Mouse (Mus musculus) forebrain, postnatal 0 days (tissue): ENCODE measurements around the gene Art2b. TPM values are rescaled to one million over a fixed set of nuclear protein-coding genes. Genes with fewer than 3 reads are reported as not detected.
A peak's percentile ranks its signal among the peaks of the same experiment; 100 is the strongest.
"Not testable (repeated sequence)": the region's sequence is repeated elsewhere in the genome, so short reads cannot be mapped to it uniquely, and the experiment has no call there.

Source experiments
- ATAC-seq: fragments of 200-750 bp; cut with Nextera tagmentation; 2 replicates; pipeline ENCODE4 v1.8.0; 2017; ENCODE audit warnings: mild to moderate bottlenecking, moderate library complexity
- DNase-seq: peaks from one replicate; pipeline ENCODE4 v3.0.0-alpha.2; 2015
- H3K27ac ChIP-seq: fragments of 300-500 bp; sonication (generic); 2 replicates; pipeline ENCODE4 v1.5.1; 2014; ENCODE audit warnings: low read depth, mild to moderate bottlenecking, antibody characterized with exemption, low read length, moderate library complexity, mixed read lengths
- H3K27me3 ChIP-seq: fragments of 300-500 bp; sonication (generic); 2 replicates; pipeline ENCODE4 v1.6.1; 2014; ENCODE audit warnings: mild to moderate bottlenecking, low read length, mixed read lengths; ENCODE audit not compliant: insufficient read depth
- H3K36me3 ChIP-seq: fragments of 300-500 bp; sonication (generic); 2 replicates; pipeline ENCODE4 v1.6.1; 2014; ENCODE audit warnings: mild to moderate bottlenecking, moderate library complexity; ENCODE audit not compliant: insufficient read depth
- H3K4me1 ChIP-seq: fragments of 300-500 bp; sonication (generic); 2 replicates; pipeline ENCODE4 v1.6.1; 2014; ENCODE audit warnings: antibody characterized with exemption; ENCODE audit not compliant: insufficient read depth
- H3K4me2 ChIP-seq: fragments of 300-500 bp; sonication (generic); 2 replicates; pipeline ENCODE4 v1.6.1; 2014; ENCODE audit warnings: low read depth, mild to moderate bottlenecking, moderate library complexity
- H3K4me3 ChIP-seq: fragments of 300-500 bp; sonication (generic); 2 replicates; pipeline ENCODE4 v1.5.1; 2014; ENCODE audit warnings: low read depth, low read length, mixed read lengths
- H3K9ac ChIP-seq: fragments of 300-500 bp; sonication (generic); 2 replicates; pipeline ENCODE4 v1.6.1; 2014; ENCODE audit warnings: mild to moderate bottlenecking
- H3K9me3 ChIP-seq: fragments of 300-500 bp; sonication (generic); 2 replicates; pipeline ENCODE4 v1.6.1; 2016; ENCODE audit warnings: low read length
- CTCF ChIP-seq: sonication (generic); IDR thresholded peaks from 2 replicates; pipeline ENCODE4 v1.5.1; 2016; ENCODE audit warnings: antibody characterized with exemption, control low read depth, low read depth
- WGBS: fragments of 180-500 bp; shearing (Covaris S2); extraction: QIAGEN DNeasy Blood & Tissue Kit; methylation state at CpG from one replicate; pipeline ENCODE4 v1.1.7; 2014; 5-methylcytosine and 5-hydroxymethylcytosine counted together
- polyA plus RNA-seq: library from polyadenylated mRNA; unstranded; fragments of >200 nt; fragmentation: Nextera tagmentation; extraction: Ambion mirVana; gene quantifications from 2 replicates; pipeline ENCODE4 v1.2.1, GENCODE M21; 2015
- total RNA-seq: library from RNA; depleted of rRNA; stranded (reverse); fragments of >200 nt; gene quantifications from 2 replicates; pipeline ENCODE4 v1.2.3, GENCODE M21; 2014

Art2b gene
- total and polyA plus RNA-seq, 2 experiments from 2014 or later: not detected

- Histone ChIP-seq H3K4me1 (peaks cover 3% of the 10 kb centered on the region; the same call in 1 of the 2 replicates), H3K9me3 (no peaks in the 10 kb centered on the region), H3K9ac (no peak overlapping the region), H3K27me3 (no peaks in the 10 kb centered on the region), H3K27ac (no peak overlapping the region), H3K36me3 (no peaks in the 10 kb centered on the region), H3K4me3 (no peak overlapping the region), H3K4me2 (no peak overlapping the region)
- TF ChIP-seq CTCF: peak; percentile 79
- peak; percentile 82 for DNase-seq
- 26% methylated on average over 4 of the region's 4 CpGs for WGBS
- 0 out of 2 replicates have a peak, but pooled peaks have one; percentile 40 for ATAC-seq
Observed at GRCm38 (mm10) chr7:101620373-101620772, 35.0 kb upstream of the Art2b start.

- WGBS: 85% methylated on average over 7 of the region's 7 CpGs
- DNase-seq (no peak), ATAC-seq (no peak)
- Histone ChIP-seq H3K9me3 (no peaks in the 10 kb centered on the region), H3K27me3 (no peaks in the 10 kb centered on the region), H3K36me3 (no peaks in the 10 kb centered on the region), H3K9ac (no peak overlapping the region), H3K27ac (no peak overlapping the region), H3K4me2 (no peak overlapping the region), H3K4me3 (no peak overlapping the region), H3K4me1 (no peaks in the 10 kb centered on the region; the same call in 1 of the 2 replicates)
- no peak for TF ChIP-seq CTCF
Observed at GRCm38 (mm10) chr7:101618273-101618672, 32.9 kb upstream of the Art2b start.

DNA sequence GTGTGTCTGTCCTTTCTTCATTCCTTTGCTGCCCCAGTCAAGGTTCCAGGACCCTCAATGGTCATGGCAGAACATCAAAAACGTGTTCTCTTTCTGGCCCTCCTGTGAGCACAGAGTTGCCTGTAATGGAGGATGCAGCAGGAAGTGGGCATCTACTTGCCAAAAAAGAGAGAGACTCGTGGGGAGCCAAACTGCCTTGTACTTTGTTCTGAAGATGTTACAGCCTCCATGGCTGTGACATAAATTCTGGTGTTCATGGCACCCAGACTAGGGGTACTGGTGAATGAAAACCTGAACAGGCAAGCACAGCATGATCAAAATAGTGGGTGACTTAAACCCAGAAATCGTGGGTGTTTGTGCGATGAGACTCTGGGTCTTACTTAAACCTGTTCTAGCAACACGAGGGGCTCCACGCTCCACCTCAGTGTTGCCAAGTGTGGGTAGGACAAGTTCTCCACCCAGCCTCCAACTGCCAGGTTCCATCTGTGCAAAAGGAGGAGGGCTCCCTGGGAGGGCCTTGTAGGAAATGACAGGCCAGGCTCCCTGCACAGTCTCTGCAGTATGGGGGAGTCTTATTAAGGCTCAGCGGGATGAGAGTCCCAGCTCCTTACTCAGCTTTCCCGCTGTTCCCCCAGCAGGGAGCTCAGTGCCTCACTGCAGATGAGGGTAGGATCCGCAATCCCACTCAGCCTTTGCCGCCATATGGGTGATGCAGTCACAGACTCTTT lies 32.2 kb upstream of the Art2b start:
- Histone ChIP-seq H3K27ac (no peak overlapping the region), H3K27me3 (no peaks in the 10 kb centered on the region), H3K9ac (no peak overlapping the region), H3K4me1 (no peaks in the 10 kb centered on the region; the same call in 1 of the 2 replicates), H3K4me2 (no peak overlapping the region), H3K9me3 (no peaks in the 10 kb centered on the region), H3K36me3 (no peaks in the 10 kb centered on the region), H3K4me3 (no peak overlapping the region)
- ATAC-seq (peak; percentile 50), DNase-seq (no peak)
- no peak for TF ChIP-seq CTCF
- 61% methylated on average over 10 of the region's 10 CpGs for WGBS

DNA sequence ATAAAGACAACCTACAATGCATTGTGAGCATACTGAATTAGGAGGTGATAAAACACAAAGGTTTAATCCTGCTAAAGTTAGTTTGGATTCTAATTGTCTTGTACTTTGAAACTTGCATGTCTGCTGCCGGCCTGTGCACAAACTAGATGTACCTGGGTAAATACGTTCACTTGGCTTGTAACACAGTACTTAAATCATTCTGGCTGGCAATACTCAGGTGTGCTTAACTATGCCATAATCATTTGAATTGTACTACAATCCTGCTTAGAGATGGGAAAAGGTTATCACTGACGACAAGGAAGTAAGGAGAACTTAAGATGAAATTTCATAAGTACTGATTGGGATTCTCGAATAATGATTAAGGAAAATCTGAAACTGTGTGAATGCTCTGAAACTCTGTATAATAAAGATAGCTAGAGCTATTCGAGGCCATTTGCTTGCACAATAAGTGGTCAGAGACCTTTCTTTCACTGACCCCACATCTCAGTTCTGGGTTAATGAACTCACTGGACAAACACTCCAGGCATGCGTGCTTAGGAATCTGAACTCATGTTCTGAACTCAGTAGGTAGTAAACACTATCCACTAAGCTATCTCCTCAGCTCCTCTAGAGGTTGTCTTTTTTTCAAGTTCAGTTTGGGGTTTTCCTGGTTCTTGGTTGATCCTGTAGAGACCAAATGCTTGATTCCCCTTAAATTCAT lies 30.9 kb upstream of the Art2b start:
- Histone ChIP-seq H3K4me2 (no peak overlapping the region), H3K36me3 (no peaks in the 10 kb centered on the region), H3K4me1 (no peaks in the 10 kb centered on the region; the same call in 1 of the 2 replicates), H3K4me3 (no peak overlapping the region), H3K27ac (no peak overlapping the region), H3K9me3 (no peaks in the 10 kb centered on the region), H3K27me3 (no peaks in the 10 kb centered on the region), H3K9ac (no peak overlapping the region)
- WGBS: 85% methylated on average over 6 of the region's 6 CpGs
- ATAC-seq: no peak
- TF ChIP-seq CTCF: no peak
- no peak for DNase-seq

DNA sequence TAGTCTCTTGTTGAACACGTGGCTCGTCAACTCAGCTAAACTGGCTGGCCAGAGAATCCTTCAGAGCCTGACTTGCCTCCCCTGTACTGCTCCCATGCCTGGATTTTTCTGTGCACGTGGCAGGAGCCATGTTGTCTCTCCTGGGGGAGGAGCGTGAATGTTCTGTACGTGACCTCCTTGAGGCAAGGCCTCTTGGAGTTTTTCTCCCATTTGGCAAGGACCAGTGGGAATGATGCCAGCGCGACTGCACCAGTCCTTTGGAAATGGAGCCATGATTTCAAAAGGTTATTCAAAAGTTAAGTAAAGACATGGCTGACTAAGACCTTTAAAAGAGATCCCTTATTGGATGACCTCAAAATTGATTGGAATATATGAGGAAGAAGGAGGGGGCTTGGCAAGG lies 30.0 kb upstream of the Art2b start:
- H3K9ac ChIP-seq: no peak overlapping the region
- WGBS: 63% methylated on average over 7 of the region's 7 CpGs
- no peak for ATAC-seq

GRCm38 (mm10) chr7:101612786-101613527 lies 27.6 kb upstream of the Art2b start:
- not testable (repeated sequence) for H3K4me2 ChIP-seq, H3K9ac ChIP-seq, ATAC-seq, H3K36me3 ChIP-seq, DNase-seq, H3K27me3 ChIP-seq, H3K27ac ChIP-seq, H3K4me3 ChIP-seq, H3K9me3 ChIP-seq, H3K4me1 ChIP-seq
- 89% methylated on average over 8 of the region's 8 CpGs for WGBS

More for the DNA sequence above, 30.0 kb upstream of the Art2b start:
- H3K36me3 ChIP-seq: no peaks in the 10 kb centered on the region
- no peak overlapping the region for H3K27ac ChIP-seq
- no peaks in the 10 kb centered on the region for H3K27me3 ChIP-seq
- TF ChIP-seq CTCF: no peak
- no peak overlapping the region for H3K4me2 ChIP-seq
- H3K4me1 ChIP-seq: no peaks in the 10 kb centered on the region; the same call in 1 of the 2 replicates
- no peaks in the 10 kb centered on the region for H3K9me3 ChIP-seq
- DNase-seq: no peak
- H3K4me3 ChIP-seq: no peak overlapping the region
